Comparison of ENCODE assay signal across 8 mouse cellular contexts in the genomic region with DNA sequence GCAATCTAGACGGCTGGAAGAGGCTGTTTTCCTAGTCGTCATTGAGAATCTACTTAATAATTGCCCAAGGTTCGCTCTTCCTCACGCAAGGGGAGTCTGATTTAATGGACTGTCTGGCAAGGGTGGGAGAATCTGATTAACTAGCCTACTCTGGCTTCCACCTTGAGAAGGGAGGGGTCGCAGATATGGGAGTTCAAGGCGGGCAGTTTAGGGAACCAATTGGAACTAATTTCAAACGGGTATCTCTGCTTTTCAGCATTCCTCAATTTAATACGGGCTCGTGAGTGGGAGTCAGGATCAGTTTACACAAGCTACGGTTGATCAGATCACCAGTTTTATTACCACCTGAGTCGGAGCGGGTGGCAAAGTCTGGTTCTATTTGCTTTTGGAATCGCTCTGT. TPM values are rescaled to one million over a fixed set of nuclear protein-coding genes. Genes with fewer than 3 reads are reported as not detected.
DNase-seq lines count a peak whose midpoint lies in the region; ATAC-seq lines count a peak whose summit lies in the region.

No protein-coding gene starts in this region.

- H3K4me2 ChIP-seq in stomach, embryonic 15.5 days: peak overlapping the region; percentile 40

- WGBS in heart, embryonic 10.5 days: 2% methylated on average over 13 of the region's 13 CpGs
- WGBS in limb, embryonic 10.5 days: 1% methylated on average over 13 of the region's 13 CpGs
- 2% methylated on average over 13 of the region's 13 CpGs for WGBS in stomach, embryonic 15.5 days

- intact Hi-C loops in heart, postnatal 36 days (cut with DNase I): no loop called here

- peaks cover 52% of the 10 kb centered on the region for H3K27me3 ChIP-seq in heart, embryonic 10.5 days (ENCODE audit: insufficient read depth, poor library complexity, severe bottlenecking)
- peaks cover 61% of the 10 kb centered on the region for H3K27me3 ChIP-seq in megakaryocyte, embryonic 14.5 days (replicated peaks)
- peaks cover 60% of the 10 kb centered on the region for H3K27me3 ChIP-seq in limb, embryonic 10.5 days (ENCODE audit: low read depth, poor library complexity, severe bottlenecking)
- 0 out of 2 replicates have a peak, but pooled peaks cover 10% of the 10 kb centered on the region for H3K27me3 ChIP-seq in stomach, embryonic 15.5 days (replicated peaks)

- no peaks in the 10 kb centered on the region for H3K36me3 ChIP-seq in heart, embryonic 10.5 days
- H3K36me3 ChIP-seq in megakaryocyte, embryonic 14.5 days (replicated peaks; ENCODE audit: low read length): no peaks in the 10 kb centered on the region
- H3K36me3 ChIP-seq in limb, embryonic 10.5 days: no peaks in the 10 kb centered on the region
- no peaks in the 10 kb centered on the region for H3K36me3 ChIP-seq in stomach, embryonic 15.5 days

- no peak overlapping the region for H3K27ac ChIP-seq in heart, embryonic 10.5 days
- H3K27ac ChIP-seq in limb, embryonic 10.5 days: no peak overlapping the region
- no peak overlapping the region for H3K27ac ChIP-seq in stomach, embryonic 15.5 days

- peaks cover 19% of the 10 kb centered on the region for H3K4me1 ChIP-seq in heart, embryonic 10.5 days
- H3K4me1 ChIP-seq in megakaryocyte, embryonic 14.5 days: peaks cover 20% of the 10 kb centered on the region
- peaks cover 17% of the 10 kb centered on the region for H3K4me1 ChIP-seq in limb, embryonic 10.5 days
- H3K4me1 ChIP-seq in stomach, embryonic 15.5 days: 0 out of 2 replicates have a peak, but pooled peaks cover 5% of the 10 kb centered on the region

- H3K4me3 ChIP-seq in heart, embryonic 10.5 days: peak overlapping the region; percentile 42
- peak overlapping the region; percentile 33 for H3K4me3 ChIP-seq in megakaryocyte, embryonic 14.5 days (replicated peaks)
- H3K4me3 ChIP-seq in limb, embryonic 10.5 days: peak overlapping the region; percentile 32
- peak overlapping the region; percentile 8; the same call in 1 of the 2 replicates for H3K4me3 ChIP-seq in stomach, embryonic 15.5 days (replicated peaks)

- no peak for ATAC-seq in megakaryocyte, adult 5-6 weeks (ENCODE audit: poor library complexity, severe bottlenecking)
- no peak for ATAC-seq in stomach, embryonic 15.5 days (ENCODE audit: insufficient read depth, low FRiP score, low read depth)
- ATAC-seq in activated CD4-positive, CD25-positive, alpha-beta regulatory T cell, adult 4 months: no peak

- no peak overlapping the region for H3K9ac ChIP-seq in stomach, embryonic 15.5 days

- H3K9me3 ChIP-seq in heart, embryonic 10.5 days: no peaks in the 10 kb centered on the region
- peaks cover 10% of the 10 kb centered on the region for H3K9me3 ChIP-seq in megakaryocyte, embryonic 14.5 days
- H3K9me3 ChIP-seq in limb, embryonic 10.5 days (replicated peaks): no peaks in the 10 kb centered on the region
- no peaks in the 10 kb centered on the region for H3K9me3 ChIP-seq in stomach, embryonic 15.5 days

- DNase-seq in heart, embryonic 10.5 days (ENCODE audit: low spot score): no peak
- no peak for DNase-seq in heart, postnatal 36 days
- DNase-seq in limb, embryonic 10.5 days (ENCODE audit: low spot score): no peak
- DNase-seq in right cerebral cortex, postnatal 36 days (ENCODE audit: low spot score in 2 of 2): no peak

RNA-seq across cellular contexts. Expression of a gene that starts 14.3 kb away (rescaled TPM):
- polyA plus RNA-seq in heart, embryonic 10.5 days (2016; fragmentation: Nextera tagmentation; extraction: Ambion mirVana): 60.8 and 65.8 TPM in 2 replicates
- total RNA-seq in heart, postnatal 36 days (2021): 10 to 100 TPM; 93.1 to 99.6 TPM
- polyA plus RNA-seq in megakaryocyte, embryonic 14.5 days (2012; ENCODE audit: insufficient read depth, low replicate concordance): 29.7 and 39.7 TPM in 2 replicates
- total RNA-seq in megakaryocyte, adult 5-6 weeks (2015): 74.0 and 88.0 TPM in 2 replicates
- total RNA-seq in megakaryocyte, adult 5-6 weeks (2017): 77.4 and 95.4 TPM in 2 replicates
- 59.1 and 67.7 TPM in 2 replicates for polyA plus RNA-seq in limb, embryonic 10.5 days (2016; fragmentation: Nextera tagmentation; extraction: Ambion mirVana)
- polyA plus RNA-seq in stomach, embryonic 15.5 days (2015; fragmentation: Nextera tagmentation; extraction: Ambion mirVana): 73.5 and 81.0 TPM in 2 replicates
- 10 to 100 TPM; 36.1 to 46.2 TPM for polyA plus RNA-seq in activated CD4-positive, CD25-positive, alpha-beta regulatory T cell, adult 4 months (2017; shearing (Covaris generic))
